Mouse (Mus musculus) thymus, adult 2 months (tissue): ENCODE data around the gene Flt4.

Experiments
- CTCF ChIP-seq: fragments of 200-500 bp; IDR thresholded peaks from 2 replicates; pipeline ENCODE4 v1.5.1; 2012; ENCODE audit warnings: mild to moderate bottlenecking, control low read depth, low read length, moderate library complexity, borderline replicate concordance; ENCODE audit not compliant: control insufficient read depth, poor library complexity, insufficient read depth; ENCODE audit errors: extremely low read depth
- POLR2A ChIP-seq: fragments of 200-500 bp; IDR thresholded peaks from 2 replicates; pipeline ENCODE4 v1.6.1; 2012; ENCODE audit warnings: mild to moderate bottlenecking, low read length, control low read depth, moderate library complexity; ENCODE audit not compliant: control insufficient read depth, poor library complexity, insufficient read depth; ENCODE audit errors: extremely low read depth

DNA sequence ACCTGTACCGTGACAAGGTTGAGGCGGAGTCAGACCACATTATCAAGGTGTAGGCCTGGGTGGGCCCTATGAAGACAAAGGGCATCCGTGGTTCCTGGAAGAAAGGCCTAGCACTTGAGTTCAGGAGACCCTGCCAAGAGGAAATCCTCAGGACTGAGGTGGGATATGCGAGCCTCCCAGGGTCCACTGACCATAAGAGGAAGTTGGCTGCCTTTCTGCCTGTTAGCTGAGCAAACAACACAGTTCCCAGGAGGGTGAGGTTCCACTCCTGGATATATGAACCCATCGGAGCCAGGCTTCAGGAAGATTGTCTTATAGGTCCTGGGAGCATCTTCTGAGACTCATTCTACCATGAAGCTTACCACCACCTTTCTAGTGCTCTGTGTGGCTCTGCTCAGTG is 54.2 kb downstream of the Flt4 start, which contains the start of gene Scgb3a1:
- no peak for TF ChIP-seq CTCF
- no peak for TF ChIP-seq POLR2A
